Mouse (Mus musculus) ovary, adult 18-20 months (tissue): ENCODE measurements around the gene Pgk1.
"Not testable (repeated sequence)": the region's sequence is repeated elsewhere in the genome, so short reads cannot be mapped to it uniquely, and the experiment has no call there.

ENCODE experiments used
- DNase-seq: peaks from one replicate; pipeline ENCODE4 v3.0.0; 2022; ENCODE audit warnings: low spot score, mixed read lengths

Gene Pgk1

DNA sequence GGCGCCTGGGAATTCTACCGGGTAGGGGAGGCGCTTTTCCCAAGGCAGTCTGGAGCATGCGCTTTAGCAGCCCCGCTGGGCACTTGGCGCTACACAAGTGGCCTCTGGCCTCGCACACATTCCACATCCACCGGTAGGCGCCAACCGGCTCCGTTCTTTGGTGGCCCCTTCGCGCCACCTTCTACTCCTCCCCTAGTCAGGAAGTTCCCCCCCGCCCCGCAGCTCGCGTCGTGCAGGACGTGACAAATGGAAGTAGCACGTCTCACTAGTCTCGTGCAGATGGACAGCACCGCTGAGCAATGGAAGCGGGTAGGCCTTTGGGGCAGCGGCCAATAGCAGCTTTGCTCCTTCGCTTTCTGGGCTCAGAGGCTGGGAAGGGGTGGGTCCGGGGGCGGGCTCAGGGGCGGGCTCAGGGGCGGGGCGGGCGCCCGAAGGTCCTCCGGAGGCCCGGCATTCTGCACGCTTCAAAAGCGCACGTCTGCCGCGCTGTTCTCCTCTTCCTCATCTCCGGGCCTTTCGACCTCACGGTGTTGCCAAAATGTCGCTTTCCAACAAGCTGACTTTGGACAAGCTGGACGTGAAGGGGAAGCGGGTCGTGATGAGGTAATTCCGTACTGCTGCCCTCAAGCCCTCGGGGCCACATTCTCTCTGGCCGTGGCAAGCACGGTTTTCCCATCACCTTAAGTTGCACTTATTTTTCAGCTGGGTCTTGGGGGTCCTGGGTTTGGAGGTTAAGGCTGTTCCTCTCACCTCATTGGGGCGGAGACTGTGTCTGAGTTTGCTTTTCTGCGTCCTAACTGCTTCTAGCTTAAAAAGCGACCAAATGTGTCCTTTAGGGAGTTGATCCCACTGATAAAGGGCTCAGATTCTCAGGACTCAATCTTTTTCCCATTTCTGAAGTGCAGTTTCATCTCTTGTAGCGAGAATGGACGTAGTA lies at the start of gene Pgk1:
Gene Pgk1 (plus strand): TSS at position 388 of the 937 bp plus-strand sequence.
- DNase-seq, result peak; percentile 91

DNA sequence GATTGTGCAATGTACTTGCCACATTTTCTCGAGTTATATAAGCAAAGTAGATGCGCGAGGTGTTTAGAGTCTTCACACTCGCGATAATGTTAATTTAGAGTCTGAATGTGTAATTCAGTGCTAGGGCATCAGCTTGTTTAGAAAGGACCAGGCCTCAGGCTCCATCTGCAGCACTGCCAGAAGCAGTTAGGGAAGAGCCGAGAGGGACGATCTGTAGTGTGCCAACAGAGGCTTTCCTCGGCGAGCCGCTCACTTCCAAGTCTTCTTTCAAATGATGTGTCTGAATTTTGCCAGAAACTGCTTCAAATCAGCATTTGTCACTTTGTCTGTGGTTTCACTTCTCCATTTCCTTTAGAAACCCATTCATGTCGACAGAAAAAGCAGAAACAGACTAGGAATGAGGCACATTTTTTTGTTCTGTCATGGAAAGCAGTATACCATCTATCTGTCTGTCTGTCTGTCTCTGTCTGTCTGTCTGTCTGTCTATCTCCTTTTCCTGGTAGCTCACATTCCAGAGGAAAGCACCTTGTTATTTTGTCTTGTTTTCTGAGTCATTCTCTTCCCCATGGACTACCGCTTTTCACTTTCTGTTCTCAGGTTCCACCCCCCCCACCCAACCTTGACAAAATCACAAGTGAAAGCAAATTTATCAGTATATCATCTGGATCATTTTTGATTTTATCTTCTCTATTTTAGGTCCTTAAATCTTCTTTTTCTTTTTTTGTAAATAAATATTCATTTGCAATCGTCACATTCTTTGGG lies 47.4 kb upstream of the Pgk1 start:
- no peak for DNase-seq

DNA sequence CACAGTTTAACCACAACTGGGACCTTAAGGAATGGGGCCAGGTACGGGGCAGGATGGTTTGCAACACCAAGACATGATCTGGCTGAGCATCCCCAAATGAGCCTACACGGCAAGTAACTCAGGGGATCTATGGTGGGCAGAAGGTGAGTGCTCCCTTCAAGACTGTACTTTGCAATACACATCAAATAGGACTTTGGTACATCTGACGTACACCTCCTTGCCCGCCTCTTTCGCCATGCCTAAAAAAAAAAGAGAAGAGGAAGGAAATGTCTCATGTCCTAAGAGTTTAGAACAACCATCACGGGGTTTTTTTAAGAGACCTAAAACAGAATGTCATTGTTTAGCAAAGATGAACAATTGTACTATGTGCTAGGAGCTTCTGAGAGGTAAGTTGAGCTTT lies 44.0 kb upstream of the Pgk1 start, which contains the start of gene Tlr13:
Gene Tlr13 (plus strand): TSS at position 269 of the 400 bp plus-strand sequence.
- DNase-seq, result no peak

DNA sequence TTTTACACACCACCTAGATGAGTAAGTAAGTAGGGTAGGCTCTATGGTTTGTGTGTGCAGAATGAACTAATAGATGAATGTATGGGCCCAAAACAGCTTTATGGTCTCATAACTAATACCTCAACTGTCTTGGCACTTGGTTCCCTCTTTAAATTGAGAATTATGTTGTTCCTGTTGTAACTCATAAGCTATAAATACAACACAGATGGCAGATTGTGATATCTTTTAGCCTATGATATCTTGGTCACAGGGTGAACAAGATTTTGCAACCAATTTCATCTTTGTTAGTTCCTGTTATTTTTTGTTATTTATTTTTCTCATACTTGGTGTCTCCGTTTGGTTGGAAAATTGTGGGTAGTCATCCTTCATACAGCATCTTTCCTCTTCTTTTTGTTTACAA lies 38.7 kb upstream of the Pgk1 start:
- no peak for DNase-seq

DNA sequence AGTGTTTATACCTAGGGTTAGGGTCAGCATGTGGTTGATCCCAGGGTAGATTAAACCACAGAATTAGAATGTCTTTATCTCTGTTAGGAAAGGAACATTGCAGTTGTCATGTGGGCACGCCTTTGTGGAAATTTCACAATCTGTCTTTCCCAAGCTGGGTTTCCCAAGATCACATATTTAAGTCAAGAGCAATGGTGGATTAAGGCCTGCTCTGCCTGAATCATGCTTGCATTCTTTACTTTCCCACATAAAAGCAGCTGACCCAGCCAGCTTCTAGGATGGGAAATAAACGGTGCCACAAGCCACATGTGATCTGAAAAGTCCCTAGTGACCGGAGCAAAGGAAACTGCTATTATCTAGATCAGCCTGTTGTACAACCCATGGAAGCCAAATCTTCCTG lies 37.4 kb upstream of the Pgk1 start:
- DNase-seq, result no peak

DNA sequence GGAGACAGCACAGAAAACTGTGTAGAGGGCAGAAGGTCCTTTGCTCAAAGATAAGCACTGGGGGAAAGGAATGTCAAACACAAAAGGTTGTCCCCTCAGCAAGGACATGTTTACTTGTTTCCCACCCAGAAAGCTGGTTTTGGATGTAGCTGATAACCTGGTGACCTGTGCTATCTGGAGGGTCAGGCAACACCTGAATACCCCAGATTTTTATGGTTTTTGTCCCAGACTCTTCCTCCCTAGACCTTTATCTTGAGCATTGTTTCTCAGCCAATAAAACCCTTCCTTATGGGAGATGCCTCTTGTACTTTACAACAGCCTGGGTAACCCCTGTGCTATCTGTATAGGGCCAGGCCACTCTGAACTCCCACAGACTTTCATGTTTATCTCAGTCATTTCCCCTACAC lies 32.7 kb upstream of the Pgk1 start:
- DNase-seq, result no peak

DNA sequence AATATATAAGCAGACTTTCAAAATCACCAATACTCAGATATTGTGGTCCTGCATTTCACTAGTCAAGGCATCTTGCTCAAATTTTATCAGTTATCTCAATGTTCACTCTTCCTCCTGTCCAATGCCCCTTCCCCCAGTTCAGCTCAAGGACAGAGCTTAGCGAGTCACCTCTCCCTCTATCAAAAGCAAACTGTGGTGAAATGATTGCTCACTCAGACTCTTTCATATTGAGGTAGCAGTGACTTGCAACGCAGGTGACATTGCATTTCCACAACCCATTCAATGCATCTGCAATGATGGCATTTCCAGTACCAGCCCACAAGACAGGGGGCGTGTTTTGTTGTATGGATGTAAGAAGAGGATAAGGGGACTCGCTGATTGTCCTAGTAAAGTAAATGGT lies 31.0 kb upstream of the Pgk1 start:
- DNase-seq, result no peak

DNA sequence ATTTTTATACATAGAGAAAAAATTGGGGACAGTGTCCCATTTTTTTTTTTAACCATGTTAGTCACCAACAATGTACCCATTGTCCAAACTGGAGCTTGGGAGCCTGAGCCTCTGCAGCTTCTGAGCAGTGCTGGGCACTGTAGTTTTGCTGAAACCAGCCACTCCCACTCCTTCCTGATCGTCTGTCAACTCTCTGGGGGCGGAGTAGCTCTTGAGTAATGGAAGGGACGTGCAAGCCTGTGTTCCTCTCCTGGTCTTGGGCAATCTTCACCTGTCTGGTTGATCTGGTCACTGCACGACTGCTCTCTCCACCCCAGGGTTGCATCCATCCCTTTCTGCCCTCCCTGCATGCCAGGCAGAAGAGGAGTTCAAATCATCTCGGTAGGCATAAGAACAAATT lies 22.9 kb upstream of the Pgk1 start:
- no peak for DNase-seq

DNA sequence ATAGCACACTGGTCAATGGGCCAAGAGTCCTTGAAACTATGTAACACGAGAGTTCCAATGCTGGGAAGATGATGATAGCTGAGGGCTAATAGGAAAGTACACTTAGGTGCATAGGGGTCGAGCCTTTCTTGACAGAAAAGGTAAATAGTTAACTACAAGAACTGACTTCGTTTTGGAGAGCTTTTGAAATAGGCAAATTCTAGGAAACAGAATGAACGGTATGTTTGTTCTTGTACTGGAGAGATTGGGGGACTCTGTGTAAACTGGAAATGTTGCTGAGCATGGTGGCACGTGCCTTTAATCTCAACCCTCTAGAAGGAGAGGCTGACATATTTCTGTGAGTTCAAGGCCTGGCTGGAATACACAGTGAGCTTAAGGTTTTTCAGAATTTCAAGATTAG lies 22.3 kb upstream of the Pgk1 start:
- no peak for DNase-seq

DNA sequence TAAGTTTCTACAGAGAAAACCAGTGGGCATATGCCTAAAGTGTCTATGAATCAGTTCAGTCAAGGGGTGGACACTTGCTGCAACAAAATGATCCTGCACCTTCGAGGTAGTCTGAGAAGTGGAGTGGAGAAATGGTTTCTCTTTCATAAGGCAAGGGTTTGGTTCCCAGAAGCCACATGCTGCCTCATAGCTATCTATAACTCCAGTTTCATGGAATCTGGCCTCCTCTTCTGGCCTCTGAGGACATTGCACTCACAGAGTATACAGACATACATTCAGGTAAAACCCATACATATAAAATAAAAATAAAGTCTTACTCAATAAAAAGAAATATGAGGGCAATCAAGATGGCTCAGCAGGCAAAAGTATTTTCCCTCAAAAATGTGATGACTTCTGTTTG lies 21.8 kb upstream of the Pgk1 start:
- DNase-seq, result no peak

DNA sequence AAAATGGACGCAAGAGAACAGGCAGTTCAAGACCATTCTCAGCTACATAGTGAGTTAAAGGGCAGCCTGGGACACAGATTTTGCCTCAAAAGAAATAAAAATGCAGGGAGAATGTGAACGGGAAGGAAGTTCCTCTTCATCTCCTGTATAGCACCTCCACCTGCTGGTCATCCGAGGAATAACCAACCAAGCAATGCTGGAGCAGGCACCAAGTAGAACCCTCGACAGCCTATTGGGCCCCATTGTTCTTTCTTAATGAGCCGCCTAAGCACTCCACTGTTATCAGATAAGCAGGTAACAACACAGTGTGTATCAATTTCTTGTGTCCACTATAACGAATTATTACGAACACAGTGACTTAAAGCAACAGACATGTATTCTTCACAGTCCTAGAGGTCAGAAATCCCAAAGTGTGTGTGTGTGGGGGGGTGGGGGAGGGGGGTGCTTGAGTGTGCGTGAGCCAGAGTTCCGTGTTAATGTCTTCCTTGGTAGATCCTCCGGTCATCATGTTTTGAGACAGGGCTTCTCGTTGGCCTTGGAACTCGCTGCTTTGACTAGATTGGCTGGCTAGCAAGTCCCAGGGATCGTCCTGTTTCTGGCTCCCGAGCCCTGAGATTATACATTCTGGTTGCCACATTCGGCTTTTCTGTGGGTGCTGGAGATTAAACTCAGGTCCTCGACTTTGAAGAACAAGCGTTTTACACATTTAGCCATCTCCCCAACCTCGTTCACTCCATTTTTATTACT lies 15.6 kb upstream of the Pgk1 start:
- DNase-seq, result peak; percentile 37

DNA sequence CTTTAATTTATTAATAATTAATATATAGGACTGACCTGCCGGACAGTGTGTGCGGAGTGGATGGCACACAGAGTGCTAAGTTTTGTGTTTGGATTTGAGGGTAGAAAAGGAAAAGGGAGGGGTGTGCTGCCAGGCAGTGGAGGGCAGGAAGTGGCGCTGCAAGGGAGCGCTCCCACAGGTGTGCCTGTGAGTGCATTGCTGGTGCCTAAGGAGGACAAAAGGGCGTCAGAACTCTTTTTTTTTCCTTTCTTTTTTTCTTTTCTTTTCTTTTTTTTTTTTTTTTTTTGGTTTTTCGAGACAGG lies 15.1 kb upstream of the Pgk1 start:
- no peak for DNase-seq

DNA sequence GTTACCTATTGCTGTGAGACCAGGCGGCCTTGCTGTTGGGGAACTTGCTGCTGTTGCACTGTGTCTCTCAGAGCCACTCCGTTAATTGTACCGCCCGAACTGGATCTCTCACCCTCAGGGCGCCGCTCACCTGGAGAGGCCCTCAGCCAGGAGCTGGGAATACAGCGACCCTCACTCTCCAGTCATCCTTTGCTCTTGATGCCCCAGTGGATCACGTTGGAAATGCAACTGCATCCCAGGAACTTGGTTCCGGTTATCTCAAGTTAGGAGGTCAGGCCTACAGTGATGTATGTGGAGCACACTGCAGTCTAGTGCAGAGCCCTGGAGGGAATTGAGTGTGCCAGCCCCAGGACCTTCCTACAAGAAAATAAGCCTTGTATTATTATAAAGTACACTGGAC lies 10.6 kb upstream of the Pgk1 start:
- no peak for DNase-seq

DNA sequence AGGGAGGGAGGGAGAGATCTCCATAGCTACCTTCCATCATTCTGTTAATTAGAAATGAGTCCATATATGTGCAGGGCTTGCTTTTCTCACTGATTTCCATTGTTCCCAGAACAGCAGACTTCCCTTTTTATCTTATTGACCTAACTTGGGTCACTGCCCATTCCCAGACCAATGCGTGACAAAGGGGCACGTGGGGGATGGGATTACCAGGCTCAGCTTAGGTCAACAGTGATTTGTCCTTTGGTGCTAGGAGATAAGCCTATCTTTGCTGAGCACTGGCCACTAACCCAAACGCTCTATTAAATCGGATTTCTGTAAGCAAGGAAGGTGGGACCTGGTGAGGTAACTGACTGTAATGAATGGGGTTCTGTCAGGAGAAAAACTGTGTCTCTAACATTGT lies 2.6 kb upstream of the Pgk1 start:
- DNase-seq, result no peak

DNA sequence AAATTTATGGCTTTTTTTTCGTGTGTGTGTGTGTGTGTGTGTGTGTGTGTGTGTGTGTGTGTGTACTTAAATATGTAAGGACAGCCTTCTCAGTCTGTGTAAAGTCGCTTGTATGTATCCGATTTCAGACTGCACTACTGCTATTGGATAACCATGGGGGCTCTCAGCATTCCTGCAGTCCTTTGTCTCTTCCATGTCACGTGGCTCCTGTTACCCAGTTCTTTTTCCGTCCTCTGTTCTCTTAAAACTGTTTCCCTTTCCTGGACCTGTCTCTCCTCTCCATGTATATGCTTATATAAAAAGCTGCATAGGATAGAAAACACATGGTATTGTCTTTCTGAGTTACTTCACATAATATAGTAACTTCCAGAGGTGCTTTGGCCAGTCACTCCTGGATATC lies 1.2 kb upstream of the Pgk1 start:
- DNase-seq, result no peak

DNA sequence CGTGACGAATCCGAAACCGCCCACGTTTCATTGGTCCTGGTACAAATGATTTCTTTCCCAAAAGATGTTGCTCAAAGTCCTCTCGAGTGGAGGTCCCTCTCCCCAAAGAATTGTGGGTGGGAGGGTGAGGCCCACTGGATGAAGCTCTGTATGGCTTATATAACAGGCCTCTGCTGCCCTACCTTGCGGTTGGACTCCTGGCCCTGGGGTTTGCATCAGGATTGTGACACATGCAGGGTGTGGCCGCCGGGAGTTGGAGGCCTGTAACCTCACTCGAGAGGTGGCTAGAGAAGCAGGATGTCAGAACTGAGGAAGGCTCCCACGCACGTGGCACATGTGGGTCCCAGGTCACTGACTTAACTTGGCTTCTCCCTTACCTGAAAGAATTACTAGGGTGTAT lies 837 bp downstream of the Pgk1 start:
- DNase-seq, result no peak

DNA sequence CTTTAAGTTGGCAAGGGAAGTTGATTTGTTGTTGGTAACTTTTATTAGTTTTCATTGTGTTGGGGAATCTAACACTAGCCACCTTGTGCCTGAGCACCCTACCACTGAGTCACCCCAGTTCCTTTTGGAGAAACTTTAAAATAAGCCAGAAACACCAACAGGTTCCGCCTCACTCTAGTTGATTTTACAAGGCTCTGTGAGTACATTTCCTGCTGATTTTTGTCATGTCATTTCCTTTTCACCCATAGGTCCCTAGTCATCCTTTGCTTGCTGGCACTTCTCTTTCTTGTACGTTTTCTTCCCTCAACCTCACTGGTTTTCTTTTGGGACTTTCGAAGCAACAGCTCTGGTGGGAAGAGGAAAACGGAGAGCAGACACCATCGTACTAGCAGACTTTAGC lies 2.5 kb downstream of the Pgk1 start:
- DNase-seq, result no peak

DNA sequence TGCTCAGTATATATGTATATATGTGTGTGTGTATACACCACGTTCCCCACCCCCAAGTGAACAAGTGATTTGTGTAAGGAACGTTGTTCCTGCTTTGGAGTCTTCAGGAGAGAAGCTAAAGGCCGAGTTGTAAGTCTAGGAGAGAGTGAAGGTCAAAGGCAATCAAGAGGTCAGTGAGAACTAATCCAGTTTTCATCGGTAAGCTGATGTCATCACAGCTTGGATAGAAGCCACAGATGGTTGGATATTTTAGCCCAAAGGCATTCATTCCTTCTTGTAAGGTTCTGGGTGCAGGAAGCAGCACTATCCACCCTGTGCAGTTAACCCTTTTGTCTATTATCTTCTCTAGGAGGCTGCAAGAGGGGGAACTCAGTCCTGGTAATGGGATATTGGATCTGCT lies 3.2 kb downstream of the Pgk1 start:
- DNase-seq, result no peak

DNA sequence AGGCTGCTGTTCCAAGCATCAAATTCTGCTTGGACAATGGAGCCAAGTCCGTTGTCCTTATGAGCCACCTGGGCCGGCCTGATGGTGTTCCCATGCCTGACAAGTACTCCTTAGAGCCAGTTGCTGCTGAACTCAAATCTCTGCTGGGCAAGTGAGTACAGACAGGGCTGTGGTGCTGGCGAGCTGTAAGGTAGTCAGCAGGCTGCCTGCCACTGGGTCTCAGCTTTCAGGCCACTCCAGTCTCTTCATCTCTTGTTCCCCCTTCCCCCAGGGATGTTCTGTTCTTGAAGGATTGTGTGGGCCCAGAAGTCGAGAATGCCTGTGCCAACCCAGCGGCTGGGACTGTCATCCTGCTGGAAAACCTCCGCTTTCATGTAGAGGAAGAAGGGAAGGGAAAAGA lies 7.5 kb downstream of the Pgk1 start:
- DNase-seq, result not testable (repeated sequence)

DNA sequence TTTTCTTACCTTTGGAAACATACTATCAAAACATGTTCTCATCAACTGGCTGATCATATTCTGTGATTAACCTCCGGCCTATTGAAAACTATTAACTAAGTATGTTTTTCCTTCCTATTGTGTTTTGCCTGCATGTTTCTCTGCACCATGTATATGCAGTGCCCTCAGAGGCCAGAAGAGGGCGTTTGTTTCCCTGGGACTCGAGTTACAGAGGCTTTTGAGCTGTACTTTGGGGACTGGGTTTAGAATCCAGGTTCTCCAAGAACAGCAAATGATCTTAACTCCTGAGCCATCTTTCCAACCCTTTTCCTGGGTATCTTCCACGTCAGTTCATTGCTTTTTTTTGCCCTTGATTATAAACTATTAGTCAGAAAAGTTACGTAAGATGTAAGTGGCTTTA lies 10.4 kb downstream of the Pgk1 start:
- no peak for DNase-seq

DNA sequence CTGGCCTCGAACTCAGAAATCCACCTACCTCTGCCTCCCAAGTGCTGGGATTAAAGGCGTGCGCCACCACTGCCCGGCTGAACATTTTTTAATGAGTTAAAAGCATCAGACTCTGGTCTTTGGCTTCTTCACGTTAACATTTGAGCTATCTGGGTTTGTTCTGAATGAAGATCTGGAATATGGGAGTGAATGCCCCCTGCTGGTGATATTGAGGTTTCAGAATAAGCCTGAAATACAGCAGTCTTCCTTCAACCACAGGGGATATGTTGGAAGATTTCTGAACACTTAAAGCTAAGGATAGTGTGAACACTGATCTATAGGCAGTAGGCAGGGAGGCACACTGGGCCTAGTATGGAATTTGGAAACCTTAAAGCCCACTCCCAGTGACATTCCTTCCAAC lies 12.0 kb downstream of the Pgk1 start:
- DNase-seq, result no peak

DNA sequence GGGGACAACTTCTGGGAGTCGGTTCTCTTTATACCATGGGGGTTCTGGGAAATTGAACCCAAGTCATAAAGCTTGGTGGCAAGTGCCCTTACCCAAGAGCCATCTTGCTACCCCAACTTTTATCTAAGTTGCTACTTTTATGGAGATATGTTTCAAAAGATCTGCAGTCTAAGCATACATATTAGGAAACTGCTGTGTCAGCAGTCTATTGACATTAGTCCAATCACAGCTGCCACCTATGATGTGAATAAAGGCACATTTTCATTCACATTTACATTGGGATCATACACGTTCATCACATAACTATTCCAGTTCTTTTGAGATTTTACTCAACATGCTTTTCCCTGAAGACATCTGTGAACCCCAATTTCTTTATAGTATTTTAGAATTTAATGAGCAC lies 22.2 kb downstream of the Pgk1 start:
- no peak for DNase-seq
